Mouse (Mus musculus) liver, embryonic 11.5 days (tissue): ENCODE results near the gene Slc47a1. TPM values are rescaled to one million over a fixed set of nuclear protein-coding genes. Genes with fewer than 3 reads are reported as not detected.
A peak's percentile ranks its signal among the peaks of the same experiment; 100 is the strongest.
"Not testable (repeated sequence)": the region's sequence is repeated elsewhere in the genome, so short reads cannot be mapped to it uniquely, and the experiment has no call there.

ENCODE experiments used
- ATAC-seq: fragments of 200-750 bp; cut with Nextera tagmentation; replicated peaks from 2 replicates; pipeline ENCODE4 v1.8.0; 2017; ENCODE audit warnings: moderate number of reproducible peaks, mild to moderate bottlenecking, moderate TSS enrichment, moderate library complexity; ENCODE audit not compliant: low FRiP score
- DNase-seq: peaks from one replicate; pipeline ENCODE4 v3.0.0-alpha.2; 2017; ENCODE audit warnings: low spot score
- H3K27ac ChIP-seq: fragments of 300-500 bp; sonication (generic); 2 replicates; pipeline ENCODE4 v1.5.1; 2014; ENCODE audit warnings: mild to moderate bottlenecking, low read depth, low read length, control low read depth
- H3K27me3 ChIP-seq: fragments of 300-500 bp; sonication (generic); replicated peaks from 2 replicates; pipeline ENCODE4 v1.6.1; 2014; ENCODE audit warnings: low read length, mixed read lengths; ENCODE audit not compliant: control insufficient read depth, insufficient read depth
- H3K36me3 ChIP-seq: fragments of 300-500 bp; sonication (generic); 2 replicates; pipeline ENCODE4 v1.6.1; 2014; ENCODE audit warnings: mild to moderate bottlenecking, low read length, moderate library complexity, mixed read lengths; ENCODE audit not compliant: control insufficient read depth, insufficient read depth
- H3K4me1 ChIP-seq: fragments of 300-500 bp; sonication (generic); replicated peaks from 2 replicates; pipeline ENCODE4 v1.6.1; 2014; ENCODE audit warnings: low read length, mixed read lengths; ENCODE audit not compliant: control insufficient read depth, insufficient read depth
- H3K4me2 ChIP-seq: fragments of 300-500 bp; sonication (generic); 2 replicates; pipeline ENCODE4 v1.6.1; 2014; ENCODE audit warnings: mild to moderate bottlenecking, control low read depth, moderate library complexity
- H3K4me3 ChIP-seq: fragments of 300-500 bp; sonication (generic); 2 replicates; pipeline ENCODE4 v1.5.1; 2014; ENCODE audit warnings: low read depth, low read length, control low read depth
- H3K9ac ChIP-seq: fragments of 300-500 bp; sonication (generic); 2 replicates; pipeline ENCODE4 v1.6.1; 2014; ENCODE audit warnings: low read depth, low read length, control low read depth
- H3K9me3 ChIP-seq: fragments of 300-500 bp; sonication (generic); 2 replicates; pipeline ENCODE4 v1.6.1; 2016; ENCODE audit warnings: low read length, inconsistent platforms, mixed read lengths; ENCODE audit not compliant: control insufficient read depth
- WGBS: fragments of 180-500 bp; shearing (Covaris S2); extraction: QIAGEN DNeasy Blood & Tissue Kit; methylation state at CpG from one replicate; pipeline ENCODE4 v1.1.7; 2014; 5-methylcytosine and 5-hydroxymethylcytosine counted together
- polyA plus RNA-seq: library from polyadenylated mRNA; unstranded; fragments of >200 nt; fragmentation: Nextera tagmentation; extraction: Ambion mirVana; gene quantifications from 2 replicates; pipeline ENCODE4 v1.2.1, GENCODE M21; 2014

Slc47a1 gene
- polyA plus RNA-seq, 1 experiment from 2014 or later = 1.4 TPM

DNA sequence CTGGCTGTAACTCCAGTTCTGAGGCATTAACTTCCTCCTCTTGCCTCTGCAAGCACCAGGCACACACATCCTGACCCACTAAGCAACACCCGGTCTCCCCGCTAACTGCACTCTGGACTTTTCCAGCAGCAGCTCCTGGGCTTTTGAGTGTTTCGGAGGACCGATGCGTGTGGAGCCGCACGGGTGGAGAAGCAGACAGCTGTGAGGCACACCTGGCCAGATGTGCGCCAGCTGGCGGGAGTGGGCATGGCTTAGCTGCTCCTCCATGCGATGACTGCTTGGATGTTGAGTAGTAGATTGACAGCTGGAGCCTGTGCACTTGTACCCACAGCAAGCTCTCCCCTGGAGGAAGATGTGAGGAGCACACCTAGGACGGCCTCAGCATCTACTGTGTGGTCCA, 33.1 kb upstream of the Slc47a1 start:
- 82% methylated on average over 11 of the region's 11 CpGs for WGBS
- H3K27ac ChIP-seq = no peak overlapping the region
- no peak overlapping the region for H3K4me3 ChIP-seq
- H3K9ac ChIP-seq = no peak overlapping the region
- DNase-seq (no peak), ATAC-seq (no peak)
- H3K4me2 ChIP-seq = no peak overlapping the region
- H3K36me3 ChIP-seq = no peaks in the 10 kb centered on the region
- H3K9me3 ChIP-seq = no peaks in the 10 kb centered on the region
- 0 out of 2 replicates have a peak, but pooled peaks cover 2% of the 10 kb centered on the region for H3K4me1 ChIP-seq
- H3K27me3 ChIP-seq = 0 out of 2 replicates have a peak, but pooled peaks cover 2% of the 10 kb centered on the region

DNA sequence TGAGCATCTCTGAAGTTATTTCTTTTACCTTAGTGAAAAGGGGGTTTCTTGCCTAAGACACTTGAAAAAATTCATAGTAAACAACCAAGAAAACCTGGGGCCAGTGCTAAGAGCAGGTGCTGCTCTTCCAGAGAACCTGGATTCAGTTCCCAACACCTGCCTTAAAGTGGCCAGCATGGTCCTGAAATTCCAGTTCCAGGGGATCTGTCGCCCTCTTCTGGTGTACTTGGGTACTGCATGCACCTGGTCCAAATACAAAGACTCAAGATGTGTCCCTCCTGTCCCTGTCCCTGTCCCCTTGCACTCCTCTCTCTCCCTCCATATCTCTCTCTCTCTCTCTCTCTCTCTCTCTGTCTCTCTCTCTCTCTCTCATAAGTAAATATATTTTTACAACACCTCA, 32.0 kb upstream of the Slc47a1 start:
- H3K36me3 ChIP-seq = no peaks in the 10 kb centered on the region

DNA sequence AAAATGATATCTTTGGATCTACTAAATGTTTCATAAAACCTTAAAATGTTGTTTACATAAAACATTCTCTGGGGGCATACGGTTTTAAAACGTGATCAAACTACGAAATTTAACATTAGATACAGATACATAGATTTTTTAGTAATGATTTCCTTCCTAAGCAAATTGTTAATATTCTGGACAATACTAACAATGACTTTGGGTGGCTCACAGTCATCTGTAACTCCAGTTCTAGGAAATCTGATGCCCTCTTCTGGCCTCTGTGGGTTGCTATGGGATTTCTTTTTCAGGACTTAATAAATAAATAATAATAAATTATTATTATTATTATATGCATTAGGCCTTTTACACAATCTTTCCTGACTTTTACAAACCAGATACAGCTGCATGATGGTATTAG, 30.9 kb upstream of the Slc47a1 start:
- Histone ChIP-seq H3K4me1 (0 out of 2 replicates have a peak, but pooled peaks cover 2% of the 10 kb centered on the region), H3K9ac (no peak overlapping the region), H3K9me3 (no peaks in the 10 kb centered on the region), H3K27me3 (0 out of 2 replicates have a peak, but pooled peaks cover 2% of the 10 kb centered on the region), H3K27ac (no peak overlapping the region), H3K4me2 (peak overlapping the region; percentile 75), H3K4me3 (peak overlapping the region; percentile 69), H3K36me3 (no peaks in the 10 kb centered on the region)
- ATAC-seq (no peak), DNase-seq (no peak)
- WGBS = 26% methylated on average over 3 of the region's 3 CpGs

More for the DNA sequence above, 32.0 kb upstream of the Slc47a1 start:
- 0 out of 2 replicates have a peak, but pooled peaks cover 2% of the 10 kb centered on the region for H3K4me1 ChIP-seq
- 0 out of 2 replicates have a peak, but pooled peaks cover 2% of the 10 kb centered on the region for H3K27me3 ChIP-seq
- H3K9ac ChIP-seq = no peak overlapping the region
- H3K4me2 ChIP-seq = no peak overlapping the region
- no peak overlapping the region for H3K27ac ChIP-seq
- ATAC-seq (no peak), DNase-seq (peak; percentile 75)
- 0% methylated on average over 1 of the region's 1 CpGs for WGBS
- H3K9me3 ChIP-seq = no peaks in the 10 kb centered on the region
- H3K4me3 ChIP-seq = no peak overlapping the region

DNA sequence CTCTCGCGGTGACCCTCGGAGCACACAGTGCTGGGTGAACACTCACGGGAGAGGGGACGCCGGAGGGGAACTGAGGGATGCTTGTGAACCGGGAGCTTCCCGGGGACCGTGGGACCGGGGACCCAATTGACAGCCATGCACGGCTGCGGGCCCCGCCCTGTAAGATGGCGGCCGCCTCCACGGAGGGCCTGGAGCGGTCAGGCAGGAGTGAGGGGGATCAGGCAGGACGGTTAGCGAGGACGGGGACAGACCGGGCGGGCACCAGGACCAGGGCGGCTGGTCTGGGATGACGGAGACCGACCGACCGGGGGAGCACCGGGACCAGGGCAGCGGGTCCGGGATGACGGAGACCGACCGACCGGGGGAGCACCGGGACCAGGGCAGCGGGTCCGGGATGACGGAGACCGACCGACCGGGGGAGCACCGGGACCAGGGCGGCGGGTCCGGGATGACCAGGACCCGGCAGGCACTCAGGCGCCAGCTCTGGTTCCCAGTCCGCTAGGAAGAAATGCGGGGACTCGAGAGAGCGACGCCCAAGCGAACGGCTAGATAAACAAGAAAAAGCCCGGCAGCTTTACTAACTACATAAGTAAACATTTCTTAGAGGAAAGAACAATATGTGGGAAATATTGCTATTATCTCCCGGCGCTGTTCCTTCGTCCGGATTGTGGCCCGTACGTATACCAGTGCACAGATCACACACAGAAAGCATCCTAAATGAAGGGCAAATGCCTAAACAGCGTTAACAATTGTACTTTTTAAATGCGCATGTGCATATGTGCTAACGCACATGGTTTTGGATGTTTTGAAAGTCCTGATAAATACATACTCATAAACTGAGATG, 30.3 kb upstream of the Slc47a1 start:
- ATAC-seq = peak; percentile 90
- no peaks in the 10 kb centered on the region for H3K36me3 ChIP-seq
- H3K4me2 ChIP-seq = peak overlapping the region; percentile 75
- DNase-seq = peak; percentile 46
- H3K4me1 ChIP-seq = 0 out of 2 replicates have a peak, but pooled peaks cover 2% of the 10 kb centered on the region
- peak overlapping the region; percentile 69 for H3K4me3 ChIP-seq
- H3K27me3 ChIP-seq = 0 out of 2 replicates have a peak, but pooled peaks cover 2% of the 10 kb centered on the region
- H3K27ac ChIP-seq = peak overlapping the region; percentile 68
- H3K9me3 ChIP-seq = no peaks in the 10 kb centered on the region
- peak overlapping the region; percentile 71 for H3K9ac ChIP-seq
- under 1% methylated on average over 64 of the region's 64 CpGs for WGBS

DNA sequence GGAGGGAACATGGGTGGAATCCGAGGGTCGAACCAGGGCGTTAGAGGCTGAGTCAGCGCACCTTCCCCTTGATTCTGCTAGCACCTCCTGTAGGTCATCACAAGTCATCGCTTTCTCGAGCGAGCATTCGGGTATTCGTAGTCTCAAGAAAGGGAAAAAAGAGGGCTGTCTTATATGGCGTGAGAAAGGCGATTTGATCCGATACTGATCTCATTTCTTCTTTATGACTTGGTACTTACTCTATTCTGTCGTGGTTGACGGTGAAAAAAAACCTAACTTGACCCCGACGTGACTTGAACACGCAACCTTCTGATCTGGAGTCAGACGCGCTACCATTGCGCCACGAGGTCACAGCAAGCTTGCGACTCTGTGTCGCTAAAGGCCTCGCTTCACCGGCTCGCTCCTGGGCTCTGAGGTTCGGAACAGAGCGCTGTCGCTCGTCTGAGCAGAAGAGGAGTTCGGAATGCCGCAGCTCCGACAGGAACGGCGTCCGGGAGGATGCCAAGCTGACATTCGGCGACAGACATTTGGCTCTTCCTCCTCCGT, 29.6 kb upstream of the Slc47a1 start:
- DNase-seq (peak; percentile 94), ATAC-seq (peak; percentile 92)
- Histone ChIP-seq H3K27ac (peak overlapping the region; percentile 68), H3K9ac (peak overlapping the region; percentile 71), H3K4me3 (peak overlapping the region; percentile 69), H3K36me3 (no peaks in the 10 kb centered on the region), H3K4me2 (peak overlapping the region; percentile 75), H3K9me3 (no peaks in the 10 kb centered on the region), H3K4me1 (0 out of 2 replicates have a peak, but pooled peaks cover 2% of the 10 kb centered on the region), H3K27me3 (0 out of 2 replicates have a peak, but pooled peaks cover 2% of the 10 kb centered on the region)
- 2% methylated on average over 39 of the region's 39 CpGs for WGBS

DNA sequence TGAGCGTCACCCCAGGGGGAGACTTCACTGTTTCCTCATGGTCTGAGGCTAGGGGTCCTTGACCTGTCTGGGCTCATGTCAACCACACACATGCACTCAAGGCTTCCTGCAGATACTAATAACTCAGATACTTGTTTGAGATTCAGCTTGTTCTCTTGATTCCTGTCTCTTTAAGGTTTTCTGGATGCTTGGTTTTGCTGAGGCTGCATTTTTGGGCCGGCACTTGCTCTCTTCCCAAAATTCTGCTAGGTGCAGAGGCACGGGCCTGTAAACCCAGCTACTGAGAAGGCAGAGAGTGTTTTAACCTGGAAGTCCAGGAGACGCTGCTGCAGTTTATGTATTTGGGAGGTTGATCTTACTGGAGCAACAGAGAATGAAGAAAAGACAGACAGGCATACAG, 23.6 kb upstream of the Slc47a1 start:
- Histone ChIP-seq H3K27ac (no peak overlapping the region), H3K36me3 (no peaks in the 10 kb centered on the region), H3K27me3 (no peaks in the 10 kb centered on the region), H3K4me2 (no peak overlapping the region), H3K4me3 (no peak overlapping the region), H3K9me3 (no peaks in the 10 kb centered on the region), H3K4me1 (no peaks in the 10 kb centered on the region), H3K9ac (no peak overlapping the region)
- ATAC-seq = no peak
- DNase-seq = no peak
- WGBS = 82% methylated on average over 4 of the region's 4 CpGs

DNA sequence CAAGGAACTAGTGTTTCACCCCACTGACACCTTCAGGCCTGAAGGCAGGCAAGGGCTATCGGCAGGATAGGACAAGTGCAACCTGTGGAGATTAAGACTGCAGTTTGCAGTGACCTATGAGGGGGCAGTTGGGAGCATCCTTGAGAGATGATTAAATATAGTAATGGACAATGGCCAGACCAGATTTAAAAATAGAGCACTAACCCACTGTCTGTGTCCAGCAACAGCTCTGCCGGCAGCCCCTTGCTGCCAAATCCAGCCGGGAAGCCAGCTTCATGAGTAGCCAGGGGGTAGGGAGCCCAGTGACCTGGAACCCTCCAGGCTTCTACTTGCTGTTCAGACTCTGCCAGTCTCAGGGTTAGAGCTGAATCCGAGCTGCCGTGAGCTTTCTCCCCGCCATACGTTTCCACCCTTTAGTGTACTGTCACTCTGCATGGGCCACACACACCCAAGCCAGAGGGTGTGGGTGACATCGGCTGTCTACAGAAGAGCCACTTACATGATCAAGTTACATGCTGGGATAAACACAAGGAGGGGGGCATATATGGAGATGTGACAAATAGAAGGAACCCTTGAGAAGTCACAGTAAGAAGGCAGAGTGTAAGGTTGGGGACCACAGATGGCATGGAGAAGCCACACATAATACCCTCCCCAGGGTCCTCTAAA, 22.7 kb upstream of the Slc47a1 start:
- Histone ChIP-seq H3K36me3 (no peaks in the 10 kb centered on the region), H3K4me1 (no peaks in the 10 kb centered on the region), H3K4me2 (no peak overlapping the region), H3K27me3 (no peaks in the 10 kb centered on the region), H3K27ac (no peak overlapping the region), H3K9ac (no peak overlapping the region), H3K4me3 (no peak overlapping the region), H3K9me3 (no peaks in the 10 kb centered on the region)
- no peak for ATAC-seq
- WGBS = 78% methylated on average over 8 of the region's 8 CpGs
- no peak for DNase-seq

DNA sequence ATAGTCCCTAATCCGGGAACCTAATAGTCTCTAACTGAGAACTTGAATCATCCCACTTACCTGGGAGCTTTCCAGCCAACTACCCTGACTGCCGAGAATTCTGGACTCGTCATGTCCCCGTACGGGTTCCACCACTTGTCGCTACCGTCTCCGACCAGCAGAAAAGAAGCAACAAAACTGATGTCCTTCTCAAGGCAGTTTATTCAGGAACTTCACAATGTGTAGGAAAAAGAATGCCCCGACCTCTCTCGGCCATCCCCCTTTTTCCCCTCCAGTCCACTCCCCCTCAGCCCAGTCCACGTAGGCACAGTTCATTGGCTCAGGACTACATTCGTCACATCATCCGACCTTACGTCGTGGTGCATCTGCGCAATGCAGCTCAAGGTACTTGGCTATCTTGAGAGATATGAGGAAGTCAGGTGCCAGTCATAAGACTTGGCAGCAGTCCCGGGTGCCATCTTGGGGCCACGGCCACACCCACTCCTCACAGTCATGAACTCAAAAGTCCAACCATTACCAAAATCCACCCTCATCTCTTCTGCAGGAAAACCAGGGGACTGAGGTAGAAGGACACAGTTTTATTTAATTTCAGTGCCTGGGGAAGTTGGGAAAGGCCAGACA, 19.4 kb upstream of the Slc47a1 start:
- not testable (repeated sequence) for ATAC-seq, H3K4me3 ChIP-seq, H3K4me1 ChIP-seq, H3K4me2 ChIP-seq, DNase-seq, H3K36me3 ChIP-seq, H3K27ac ChIP-seq, H3K27me3 ChIP-seq, H3K9ac ChIP-seq, H3K9me3 ChIP-seq
- 90% methylated on average over 18 of the region's 18 CpGs for WGBS
